Mouse (Mus musculus) inflammation-experienced regulatory T-cells (primary cell): Measurements from ENCODE around the gene Ist1. TPM values are rescaled to one million over a fixed set of nuclear protein-coding genes. Genes with fewer than 3 reads are reported as not detected.

Experiments
- polyA plus RNA-seq, 2 experiments: library from polyadenylated mRNA; unstranded; fragments of 100-300 nt; shearing (Covaris generic); gene quantifications; one replicate each; pipeline ENCODE4 v1.2.1; 2017

Ist1 gene
- 100 to 1,000 TPM; 137 to 180 TPM for polyA plus RNA-seq

GRCm38 (mm10) chr8:109693146-109693900 lies at the start of gene Ist1:
Gene Ist1, minus strand, starts transcription at chr8:109693260.

GRCm38 (mm10) chr8:109737237-109738048 lies 44.4 kb upstream of the Ist1 start, which contains the start of gene Atxn1l:
Gene Atxn1l, minus strand, starts transcription at chr8:109737739.

GRCm38 (mm10) chr8:109705320-109706075 lies 12.4 kb upstream of the Ist1 start, which contains the start of gene Zfp821:
Gene Zfp821, plus strand, starts transcription at chr8:109705546.

Other genes with a start within 250 kb of the Ist1 start
- under 1 TPM; 0.13 to 0.56 TPM for gene Pmfbp1, start 199.2 kb downstream of the Ist1 start, polyA plus RNA-seq
- 10 to 100 TPM; 21.3 to 27.7 TPM for gene Dhx38, start 127.4 kb downstream of the Ist1 start, polyA plus RNA-seq
- gene Txnl4b, start 127.4 kb downstream of the Ist1 start, polyA plus RNA-seq, result 1 to 10 TPM; 6.0 to 7.4 TPM
- gene Hp, start 114.1 kb downstream of the Ist1 start, polyA plus RNA-seq, result under 1 TPM; 0.13 to 0.80 TPM
- gene Dhodh, start 84.6 kb downstream of the Ist1 start, polyA plus RNA-seq, result 10 to 100 TPM; 31.8 to 45.1 TPM
- gene Pkd1l3, start 78.7 kb downstream of the Ist1 start, polyA plus RNA-seq, result 1 to 10 TPM; 1.0 to 3.0 TPM
- 10 to 100 TPM in 1 of 2 experiments, 1 to 10 TPM in 1; 8.4 to 16.7 TPM for gene Zfp821, start 12.3 kb upstream of the Ist1 start, polyA plus RNA-seq
- 1 to 10 TPM; 2.8 to 2.9 TPM for gene Atxn1l, start 44.5 kb upstream of the Ist1 start, polyA plus RNA-seq
- 10 to 100 TPM; 45.0 to 46.3 TPM for gene Ap1g1, start 85.3 kb upstream of the Ist1 start, polyA plus RNA-seq
- gene Phlpp2, start 175.3 kb upstream of the Ist1 start, polyA plus RNA-seq, result under 1 TPM; 0.54 to 0.77 TPM